Mouse (Mus musculus): ENCODE data around the gene Hlcs. TPM values are rescaled to one million over a fixed set of nuclear protein-coding genes. Genes with fewer than 3 reads are reported as not detected.

Gene Hlcs
- polyA plus RNA-seq, 1 experiment from 2014 or later: 10.3 TPM

- Histone ChIP-seq H3K27me3 (replicated peaks) (0 out of 2 replicates have a peak, but pooled peaks cover 4% of the 10 kb centered on the region), H3K27ac (no peak overlapping the region), H3K9ac (no peak overlapping the region), H3K4me2 (replicated peaks) (no peak overlapping the region), H3K4me3 (no peak overlapping the region), H3K4me1 (no peaks in the 10 kb centered on the region), H3K9me3 (no peaks in the 10 kb centered on the region), H3K36me3 (no peaks in the 10 kb centered on the region)
- ATAC-seq (ENCODE audit: low FRiP score, low read depth): no peak
- 85% methylated on average over 7 of the region's 7 CpGs for WGBS
Observed at GRCm38 (mm10) chr16:94113160-94113559, 200.2 kb downstream of the Hlcs start.

- Histone ChIP-seq H3K27ac (no peak overlapping the region), H3K4me2 (replicated peaks) (no peak overlapping the region), H3K27me3 (replicated peaks) (peaks cover 77% of the 10 kb centered on the region), H3K9ac (no peak overlapping the region), H3K36me3 (no peaks in the 10 kb centered on the region), H3K4me3 (no peak overlapping the region), H3K4me1 (0 out of 2 replicates have a peak, but pooled peaks cover 4% of the 10 kb centered on the region), H3K9me3 (no peaks in the 10 kb centered on the region)
- ATAC-seq (ENCODE audit: low FRiP score, low read depth): peak; percentile 83; the same call in 1 of the 2 replicates
- WGBS: 1% methylated on average over 12 of the region's 12 CpGs
Observed at GRCm38 (mm10) chr16:94097724-94098455, 215.5 kb downstream of the Hlcs start.

GRCm38 (mm10) chr16:94096479-94096878 is 216.9 kb downstream of the Hlcs start:
- no peak for ATAC-seq (ENCODE audit: low FRiP score, low read depth)
- WGBS: 2% methylated on average over 14 of the region's 14 CpGs
- Histone ChIP-seq H3K4me1 (0 out of 2 replicates have a peak, but pooled peaks cover 4% of the 10 kb centered on the region), H3K9me3 (no peaks in the 10 kb centered on the region), H3K4me3 (no peak overlapping the region), H3K4me2 (replicated peaks) (no peak overlapping the region), H3K27me3 (replicated peaks) (peaks cover 91% of the 10 kb centered on the region), H3K27ac (no peak overlapping the region), H3K9ac (no peak overlapping the region), H3K36me3 (no peaks in the 10 kb centered on the region)

- WGBS: 1% methylated on average over 26 of the region's 26 CpGs
- Histone ChIP-seq H3K4me1 (0 out of 2 replicates have a peak, but pooled peaks cover 4% of the 10 kb centered on the region), H3K9ac (no peak overlapping the region), H3K4me3 (no peak overlapping the region), H3K9me3 (no peaks in the 10 kb centered on the region), H3K4me2 (replicated peaks) (no peak overlapping the region), H3K27ac (no peak overlapping the region), H3K27me3 (replicated peaks) (peaks cover 96% of the 10 kb centered on the region), H3K36me3 (no peaks in the 10 kb centered on the region)
- ATAC-seq (ENCODE audit: low FRiP score, low read depth): no peak
Observed at GRCm38 (mm10) chr16:94095109-94095822, 218.1 kb downstream of the Hlcs start.

GRCm38 (mm10) chr16:94094251-94095108 is 218.9 kb downstream of the Hlcs start:
- no peak overlapping the region for H3K9ac ChIP-seq

GRCm38 (mm10) chr16:94093151-94093863 is 220.1 kb downstream of the Hlcs start:
- no peak overlapping the region for H3K9ac ChIP-seq
- ATAC-seq (ENCODE audit: low FRiP score, low read depth): no peak
- no peak overlapping the region for H3K4me2 ChIP-seq (replicated peaks)
- no peaks in the 10 kb centered on the region for H3K9me3 ChIP-seq
- H3K4me3 ChIP-seq: 0 out of 2 replicates have a peak overlapping the region, but pooled peaks have one; percentile 3
- 1% methylated on average over 24 of the region's 24 CpGs for WGBS
- no peak overlapping the region for H3K27ac ChIP-seq
- H3K36me3 ChIP-seq: no peaks in the 10 kb centered on the region
- 0 out of 2 replicates have a peak, but pooled peaks cover 4% of the 10 kb centered on the region for H3K4me1 ChIP-seq
- peaks cover 96% of the 10 kb centered on the region for H3K27me3 ChIP-seq (replicated peaks)

More at GRCm38 (mm10) chr16:94094251-94095108, 218.9 kb downstream of the Hlcs start:
- no peak overlapping the region for H3K4me3 ChIP-seq
- peaks cover 96% of the 10 kb centered on the region for H3K27me3 ChIP-seq (replicated peaks)
- H3K36me3 ChIP-seq: no peaks in the 10 kb centered on the region
- no peak overlapping the region for H3K4me2 ChIP-seq (replicated peaks)
- no peaks in the 10 kb centered on the region for H3K9me3 ChIP-seq
- ATAC-seq (ENCODE audit: low FRiP score, low read depth): no peak
- 0 out of 2 replicates have a peak, but pooled peaks cover 4% of the 10 kb centered on the region for H3K4me1 ChIP-seq
- H3K27ac ChIP-seq: no peak overlapping the region
- whole genome bisulfite sequencing: under 1% methylated on average over 47 of the region's 48 CpGs

GRCm38 (mm10) chr16:94092511-94093150 is 220.7 kb downstream of the Hlcs start:
- Histone ChIP-seq H3K4me3 (no peak overlapping the region), H3K36me3 (no peaks in the 10 kb centered on the region), H3K4me2 (replicated peaks) (no peak overlapping the region), H3K27ac (no peak overlapping the region), H3K9ac (no peak overlapping the region), H3K9me3 (no peaks in the 10 kb centered on the region), H3K27me3 (replicated peaks) (peaks cover 96% of the 10 kb centered on the region), H3K4me1 (0 out of 2 replicates have a peak, but pooled peaks cover 4% of the 10 kb centered on the region)
- 1% methylated on average over 12 of the region's 12 CpGs for WGBS
- no peak for ATAC-seq (ENCODE audit: low FRiP score, low read depth)

- Histone ChIP-seq H3K27ac (no peak overlapping the region), H3K9ac (no peak overlapping the region), H3K4me3 (no peak overlapping the region), H3K4me2 (replicated peaks) (no peak overlapping the region), H3K9me3 (no peaks in the 10 kb centered on the region), H3K36me3 (no peaks in the 10 kb centered on the region), H3K27me3 (replicated peaks) (peaks cover 100% of the 10 kb centered on the region), H3K4me1 (peaks cover 22% of the 10 kb centered on the region)
- WGBS: 3% methylated on average over 14 of the region's 14 CpGs
- no peak for ATAC-seq (ENCODE audit: low FRiP score, low read depth)
Observed at GRCm38 (mm10) chr16:94088819-94089692, 224.3 kb downstream of the Hlcs start.

- ATAC-seq (ENCODE audit: low FRiP score, low read depth): no peak
- Histone ChIP-seq H3K27ac (no peak overlapping the region), H3K36me3 (no peaks in the 10 kb centered on the region), H3K4me3 (no peak overlapping the region), H3K9ac (no peak overlapping the region), H3K27me3 (replicated peaks) (peaks cover 100% of the 10 kb centered on the region), H3K9me3 (no peaks in the 10 kb centered on the region), H3K4me2 (replicated peaks) (no peak overlapping the region), H3K4me1 (peaks cover 22% of the 10 kb centered on the region)
- WGBS: under 1% methylated on average over 11 of the region's 11 CpGs
Observed at GRCm38 (mm10) chr16:94088226-94088748, 225.1 kb downstream of the Hlcs start.

- WGBS: 2% methylated on average over 16 of the region's 16 CpGs
- no peak overlapping the region for H3K4me2 ChIP-seq (replicated peaks)
- no peak overlapping the region for H3K9ac ChIP-seq
- ATAC-seq (ENCODE audit: low FRiP score, low read depth): no peak
- H3K4me1 ChIP-seq: peaks cover 22% of the 10 kb centered on the region
- peaks cover 100% of the 10 kb centered on the region for H3K27me3 ChIP-seq (replicated peaks)
- H3K4me3 ChIP-seq: peak overlapping the region; percentile 7; the same call in 1 of the 2 replicates
- H3K36me3 ChIP-seq: no peaks in the 10 kb centered on the region
- no peak overlapping the region for H3K27ac ChIP-seq
- H3K9me3 ChIP-seq: no peaks in the 10 kb centered on the region
Observed at GRCm38 (mm10) chr16:94087570-94088225, 225.7 kb downstream of the Hlcs start.

Measured in neural tube, embryonic 12.5 days (tissue).